Mouse (Mus musculus) liver, adult 2 months (tissue): ENCODE data around the gene Gm4498.
"Not testable (repeated sequence)": the region's sequence is repeated elsewhere in the genome, so short reads cannot be mapped to it uniquely, and the experiment has no call there.

Source experiments
- CTCF ChIP-seq: fragments of 200-500 bp; IDR thresholded peaks from 2 replicates; pipeline ENCODE4 v1.5.1; 2011; ENCODE audit warnings: low read depth, low read length, control low read depth
- POLR2A ChIP-seq: fragments of 200-500 bp; IDR thresholded peaks from 2 replicates; pipeline ENCODE4 v1.6.1; 2011; ENCODE audit warnings: low read length, control low read depth; ENCODE audit not compliant: insufficient read depth; ENCODE audit errors: extremely low read depth

DNA sequence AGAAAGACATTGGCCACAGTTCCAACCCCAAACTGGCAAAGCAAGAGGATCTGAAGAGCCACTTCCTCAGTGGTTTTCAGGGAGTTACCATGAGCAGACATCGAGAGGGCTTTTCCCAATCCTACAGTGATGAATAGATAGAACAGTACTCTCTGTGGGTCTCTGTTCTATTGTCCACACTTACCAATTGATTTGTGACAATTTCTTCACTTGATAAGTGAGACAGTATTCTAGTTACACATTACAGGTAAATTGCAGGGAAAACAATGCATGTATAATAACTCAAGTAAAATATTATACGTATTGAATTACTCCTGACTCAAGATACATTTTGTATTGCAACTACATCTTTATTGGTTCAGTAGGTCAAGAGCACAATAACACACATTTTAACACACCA, 28.1 kb downstream of the Gm4498 start, which contains the start of gene Gm6164:
- TF ChIP-seq CTCF, POLR2A: not testable (repeated sequence)
